Mouse (Mus musculus): Measurements from ENCODE around the gene Pacsin1. TPM values are rescaled to one million over a fixed set of nuclear protein-coding genes. Genes with fewer than 3 reads are reported as not detected.

The Pacsin1 gene
- polyA plus RNA-seq, 1 experiment from 2014 or later: 3.5 TPM

DNA sequence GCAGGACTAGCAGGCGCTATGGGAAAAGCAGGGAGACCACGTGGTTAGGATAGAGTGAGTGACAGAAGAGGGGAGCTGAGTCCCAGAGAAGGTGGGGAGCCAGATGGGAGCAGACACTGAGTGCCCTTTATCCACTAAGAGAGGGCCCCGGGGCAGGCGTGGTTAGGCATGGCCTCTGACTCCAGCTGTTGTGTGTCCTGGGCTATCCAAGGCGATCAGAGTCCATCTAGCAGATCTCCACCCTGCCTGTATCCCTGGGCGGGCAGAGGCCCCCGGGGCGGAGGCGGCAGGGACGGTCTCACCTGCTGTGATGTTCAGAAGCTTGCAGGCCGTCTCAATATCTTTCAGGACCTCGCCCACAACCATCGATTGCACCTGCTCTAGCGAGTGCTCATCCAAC, 64.4 kb downstream of the Pacsin1 start:
- H3K4me1 ChIP-seq (replicated peaks; ENCODE audit: control insufficient read depth, insufficient read depth, low read length): no peaks in the 10 kb centered on the region
- no peak overlapping the region for H3K4me2 ChIP-seq (replicated peaks; ENCODE audit: low read depth, low read length)
- no peak overlapping the region for H3K9ac ChIP-seq (ENCODE audit: low read depth, low read length)
- no peaks in the 10 kb centered on the region for H3K36me3 ChIP-seq (ENCODE audit: control insufficient read depth, insufficient read depth, low read length)
- no peak for DNase-seq (ENCODE audit: low spot score)
- WGBS: 68% methylated on average over 14 of the region's 14 CpGs
- H3K27me3 ChIP-seq (ENCODE audit: control insufficient read depth, insufficient read depth, low read length): peaks cover 3% of the 10 kb centered on the region; the same call in 1 of the 2 replicates
- H3K27ac ChIP-seq (ENCODE audit: low read depth, low read length): no peak overlapping the region
- no peak for ATAC-seq (ENCODE audit: low FRiP score)
- H3K9me3 ChIP-seq (ENCODE audit: control insufficient read depth, low read length): no peaks in the 10 kb centered on the region
- H3K4me3 ChIP-seq (ENCODE audit: low read depth, low read length): no peak overlapping the region

DNA sequence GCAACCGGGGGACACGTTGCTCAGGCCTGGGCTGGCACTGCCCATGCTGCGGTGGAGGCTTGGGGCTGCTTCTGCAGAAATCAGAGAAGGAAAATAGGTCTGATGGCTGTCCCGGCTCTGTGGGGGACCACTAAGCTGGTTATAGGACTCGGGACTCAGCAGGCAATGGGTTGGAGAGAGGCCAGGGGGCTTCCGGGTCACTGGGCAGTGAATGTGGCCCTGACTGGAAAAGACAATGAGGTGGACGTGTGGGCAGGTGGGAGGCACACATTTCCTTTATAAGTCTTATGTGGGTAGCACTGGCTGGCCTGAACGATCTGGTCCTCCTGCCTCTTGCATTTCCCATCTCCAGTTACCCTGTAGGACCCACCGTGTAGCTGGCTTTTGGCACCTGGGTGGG, 65.0 kb downstream of the Pacsin1 start:
- 49% methylated on average over 9 of the region's 9 CpGs for WGBS
- Histone ChIP-seq H3K4me2 (replicated peaks; ENCODE audit: low read depth, low read length) (no peak overlapping the region), H3K27ac (ENCODE audit: low read depth, low read length) (no peak overlapping the region), H3K9ac (ENCODE audit: low read depth, low read length) (no peak overlapping the region), H3K27me3 (ENCODE audit: control insufficient read depth, insufficient read depth, low read length) (peaks cover 3% of the 10 kb centered on the region; the same call in 1 of the 2 replicates), H3K4me1 (replicated peaks; ENCODE audit: control insufficient read depth, insufficient read depth, low read length) (peaks cover 4% of the 10 kb centered on the region; the same call in 1 of the 2 replicates), H3K4me3 (ENCODE audit: low read depth, low read length) (no peak overlapping the region), H3K36me3 (ENCODE audit: control insufficient read depth, insufficient read depth, low read length) (no peaks in the 10 kb centered on the region), H3K9me3 (ENCODE audit: control insufficient read depth, low read length) (no peaks in the 10 kb centered on the region)
- no peak for ATAC-seq (ENCODE audit: low FRiP score)
- no peak for DNase-seq (ENCODE audit: low spot score)

DNA sequence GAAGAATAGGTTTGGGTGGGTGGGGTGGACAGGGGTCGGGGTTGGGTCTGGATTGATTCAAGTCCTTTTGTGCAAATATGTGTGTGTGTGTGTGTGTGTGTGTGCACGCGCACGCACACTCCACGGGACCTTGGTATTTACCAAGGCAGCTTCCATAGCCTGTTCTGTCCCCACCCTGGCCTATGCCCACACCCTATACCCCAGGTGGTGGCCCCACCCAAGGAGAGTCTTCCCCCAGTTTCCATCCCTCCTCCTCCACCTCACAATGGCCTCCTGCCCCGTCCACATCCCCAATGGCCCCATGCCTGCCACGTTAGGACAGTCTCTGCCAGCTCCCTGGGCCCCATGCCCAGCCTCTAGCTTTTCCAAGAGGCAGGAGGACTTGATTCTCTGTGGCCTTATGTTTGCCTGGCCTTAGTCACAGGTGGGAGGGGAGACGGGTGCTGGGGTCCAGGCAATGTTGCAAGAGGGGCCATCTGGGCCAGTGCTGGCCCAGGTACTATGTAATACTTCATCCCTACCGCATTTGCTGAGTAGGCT, 65.9 kb downstream of the Pacsin1 start:
- no peaks in the 10 kb centered on the region for H3K36me3 ChIP-seq (ENCODE audit: control insufficient read depth, insufficient read depth, low read length)
- DNase-seq (ENCODE audit: low spot score): no peak
- H3K27ac ChIP-seq (ENCODE audit: low read depth, low read length): no peak overlapping the region
- no peak overlapping the region for H3K4me2 ChIP-seq (replicated peaks; ENCODE audit: low read depth, low read length)
- no peak for ATAC-seq (ENCODE audit: low FRiP score)
- H3K9ac ChIP-seq (ENCODE audit: low read depth, low read length): no peak overlapping the region
- H3K4me3 ChIP-seq (ENCODE audit: low read depth, low read length): no peak overlapping the region
- H3K4me1 ChIP-seq (replicated peaks; ENCODE audit: control insufficient read depth, insufficient read depth, low read length): peaks cover 6% of the 10 kb centered on the region; the same call in 1 of the 2 replicates
- H3K27me3 ChIP-seq (ENCODE audit: control insufficient read depth, insufficient read depth, low read length): peaks cover 3% of the 10 kb centered on the region; the same call in 1 of the 2 replicates
- H3K9me3 ChIP-seq (ENCODE audit: control insufficient read depth, low read length): no peaks in the 10 kb centered on the region
- 74% methylated on average over 9 of the region's 9 CpGs for WGBS

DNA sequence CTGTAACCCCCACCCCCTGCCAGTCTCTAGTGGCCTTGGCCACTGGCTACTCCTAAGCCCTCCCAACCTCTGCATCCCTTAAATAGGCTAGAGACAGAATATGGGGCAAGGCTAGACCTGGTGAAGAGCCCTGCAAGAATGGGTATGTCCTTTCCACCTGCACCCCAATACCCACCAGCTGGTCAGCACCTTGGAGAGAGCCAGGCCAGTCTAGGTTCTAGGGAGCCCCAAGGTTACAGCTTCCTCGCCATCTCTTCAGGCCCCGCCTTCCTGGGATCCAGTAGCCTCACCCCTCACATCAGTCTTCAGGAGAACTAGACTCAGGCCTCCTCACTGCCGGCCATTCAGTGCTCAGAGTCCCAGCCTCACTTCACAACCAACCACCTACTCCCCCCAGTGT, 69.0 kb downstream of the Pacsin1 start:
- H3K4me2 ChIP-seq (replicated peaks; ENCODE audit: low read depth, low read length): no peak overlapping the region
- no peaks in the 10 kb centered on the region for H3K36me3 ChIP-seq (ENCODE audit: control insufficient read depth, insufficient read depth, low read length)
- H3K4me1 ChIP-seq (replicated peaks; ENCODE audit: control insufficient read depth, insufficient read depth, low read length): peaks cover 6% of the 10 kb centered on the region; the same call in 1 of the 2 replicates
- no peaks in the 10 kb centered on the region for H3K27me3 ChIP-seq (ENCODE audit: control insufficient read depth, insufficient read depth, low read length)
- H3K27ac ChIP-seq (ENCODE audit: low read depth, low read length): no peak overlapping the region
- no peaks in the 10 kb centered on the region for H3K9me3 ChIP-seq (ENCODE audit: control insufficient read depth, low read length)
- 26% methylated on average over 3 of the region's 3 CpGs for WGBS
- ATAC-seq (ENCODE audit: low FRiP score): no peak
- no peak overlapping the region for H3K4me3 ChIP-seq (ENCODE audit: low read depth, low read length)
- no peak overlapping the region for H3K9ac ChIP-seq (ENCODE audit: low read depth, low read length)
- no peak for DNase-seq (ENCODE audit: low spot score)

DNA sequence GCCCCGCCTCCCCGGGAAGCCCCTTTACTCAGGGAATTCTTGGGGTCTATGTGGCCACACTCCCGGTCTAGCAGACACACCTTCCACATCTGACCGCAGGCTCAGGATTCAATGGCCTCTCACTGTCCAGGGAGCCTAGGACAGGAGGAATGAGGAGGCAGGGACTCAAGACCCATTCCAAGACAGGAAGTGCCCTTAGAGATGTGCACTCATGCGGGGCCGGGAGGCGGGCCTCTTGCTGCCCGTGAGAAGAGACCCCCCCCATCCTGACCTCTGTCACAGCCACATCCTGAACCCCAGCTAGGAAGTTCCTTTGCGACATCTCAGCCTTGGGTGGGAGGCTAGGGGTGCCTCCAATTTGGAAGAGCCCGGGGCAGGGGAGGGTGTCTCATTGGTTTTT, 69.7 kb downstream of the Pacsin1 start:
- no peak overlapping the region; the same call in 1 of the 2 replicates for H3K4me3 ChIP-seq (ENCODE audit: low read depth, low read length)
- DNase-seq (ENCODE audit: low spot score) (peak; percentile 24), ATAC-seq (ENCODE audit: low FRiP score) (no peak)
- H3K27ac ChIP-seq (ENCODE audit: low read depth, low read length): no peak overlapping the region
- no peaks in the 10 kb centered on the region for H3K9me3 ChIP-seq (ENCODE audit: control insufficient read depth, low read length)
- no peaks in the 10 kb centered on the region for H3K36me3 ChIP-seq (ENCODE audit: control insufficient read depth, insufficient read depth, low read length)
- H3K4me2 ChIP-seq (replicated peaks; ENCODE audit: low read depth, low read length): no peak overlapping the region
- no peaks in the 10 kb centered on the region for H3K27me3 ChIP-seq (ENCODE audit: control insufficient read depth, insufficient read depth, low read length)
- WGBS: 33% methylated on average over 10 of the region's 10 CpGs
- peaks cover 6% of the 10 kb centered on the region; the same call in 1 of the 2 replicates for H3K4me1 ChIP-seq (replicated peaks; ENCODE audit: control insufficient read depth, insufficient read depth, low read length)
- peak overlapping the region; percentile 15; the same call in 1 of the 2 replicates for H3K9ac ChIP-seq (ENCODE audit: low read depth, low read length)

DNA sequence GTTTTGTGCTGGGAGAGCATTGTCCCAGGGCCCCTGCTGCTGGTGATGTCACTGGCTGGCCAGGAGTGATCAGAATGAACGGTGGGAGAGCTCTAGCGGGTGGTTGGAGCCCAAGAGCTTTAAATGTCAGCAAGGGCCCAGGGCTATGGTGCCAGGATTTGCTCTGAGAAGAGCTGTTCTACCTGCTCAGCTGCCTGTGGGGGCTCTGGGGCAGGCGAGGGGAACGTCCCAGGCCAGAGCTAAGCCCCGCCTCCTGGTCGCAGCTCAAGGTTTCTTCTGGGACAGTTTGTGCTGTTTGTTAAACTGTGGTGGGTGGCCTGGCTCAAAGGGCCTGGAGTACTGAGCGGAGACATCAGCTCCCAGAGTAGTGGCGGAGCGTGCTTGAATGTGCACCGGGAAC, 70.1 kb downstream of the Pacsin1 start:
- Histone ChIP-seq H3K4me3 (ENCODE audit: low read depth, low read length) (no peak overlapping the region; the same call in 1 of the 2 replicates), H3K27ac (ENCODE audit: low read depth, low read length) (no peak overlapping the region), H3K36me3 (ENCODE audit: control insufficient read depth, insufficient read depth, low read length) (no peaks in the 10 kb centered on the region), H3K4me2 (replicated peaks; ENCODE audit: low read depth, low read length) (no peak overlapping the region), H3K9ac (ENCODE audit: low read depth, low read length) (peak overlapping the region; percentile 15; the same call in 1 of the 2 replicates), H3K4me1 (replicated peaks; ENCODE audit: control insufficient read depth, insufficient read depth, low read length) (peaks cover 6% of the 10 kb centered on the region; the same call in 1 of the 2 replicates), H3K27me3 (ENCODE audit: control insufficient read depth, insufficient read depth, low read length) (no peaks in the 10 kb centered on the region), H3K9me3 (ENCODE audit: control insufficient read depth, low read length) (no peaks in the 10 kb centered on the region)
- WGBS: 13% methylated on average over 10 of the region's 10 CpGs
- DNase-seq (ENCODE audit: low spot score) (peak; percentile 31), ATAC-seq (ENCODE audit: low FRiP score) (peak; percentile 47; the same call in 1 of the 2 replicates)

DNA sequence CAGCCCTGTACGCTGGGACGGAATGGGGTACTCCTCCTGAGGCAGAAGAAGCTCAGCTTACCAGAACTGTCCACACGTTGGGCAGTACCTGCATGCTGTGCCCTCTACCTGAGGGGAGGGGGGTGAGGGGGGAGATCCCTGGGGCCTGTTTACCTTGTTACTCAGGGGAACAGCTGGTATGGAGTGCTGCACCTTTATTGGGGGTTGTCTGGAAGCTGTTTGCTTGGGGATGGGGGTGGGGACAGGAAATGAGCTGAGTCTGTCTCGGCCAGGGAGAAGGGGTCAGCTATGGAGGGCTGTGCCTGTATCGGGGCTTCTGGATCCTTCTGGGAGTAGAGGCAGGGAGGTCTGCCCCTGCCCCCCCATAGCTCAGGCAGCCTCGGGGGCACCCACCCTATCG, 71.2 kb downstream of the Pacsin1 start:
- H3K27me3 ChIP-seq (ENCODE audit: control insufficient read depth, insufficient read depth, low read length): no peaks in the 10 kb centered on the region
- H3K9me3 ChIP-seq (ENCODE audit: control insufficient read depth, low read length): no peaks in the 10 kb centered on the region
- H3K27ac ChIP-seq (ENCODE audit: low read depth, low read length): no peak overlapping the region
- H3K4me2 ChIP-seq (replicated peaks; ENCODE audit: low read depth, low read length): no peak overlapping the region
- no peak overlapping the region for H3K9ac ChIP-seq (ENCODE audit: low read depth, low read length)
- H3K4me3 ChIP-seq (ENCODE audit: low read depth, low read length): no peak overlapping the region
- DNase-seq (ENCODE audit: low spot score): no peak
- H3K4me1 ChIP-seq (replicated peaks; ENCODE audit: control insufficient read depth, insufficient read depth, low read length): peaks cover 6% of the 10 kb centered on the region; the same call in 1 of the 2 replicates
- 62% methylated on average over 7 of the region's 7 CpGs for WGBS
- no peaks in the 10 kb centered on the region for H3K36me3 ChIP-seq (ENCODE audit: control insufficient read depth, insufficient read depth, low read length)
- ATAC-seq (ENCODE audit: low FRiP score): no peak

DNA sequence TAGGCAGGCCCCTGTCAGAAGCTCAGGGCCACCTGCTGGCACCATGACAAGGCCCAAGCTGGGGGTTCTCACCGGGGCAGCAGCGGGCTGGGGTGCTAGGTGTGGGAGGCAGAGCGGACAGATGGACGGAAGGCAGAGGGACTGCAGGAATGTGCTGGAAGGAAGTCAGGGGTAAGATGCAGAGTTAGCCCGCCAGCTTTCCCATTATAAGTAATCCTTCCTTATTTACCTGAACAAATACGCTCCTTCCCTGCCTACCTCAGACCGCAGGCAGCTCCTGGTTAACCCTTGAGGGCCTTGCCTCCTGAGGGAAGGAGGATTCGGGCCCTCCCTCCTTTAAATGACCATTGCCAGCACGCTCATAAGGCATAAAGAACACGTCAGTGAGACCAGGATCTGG, 73.5 kb downstream of the Pacsin1 start, which contains the start of gene Spdef:
Gene Spdef, minus strand, starts transcription at position 186 of the 400 bp plus-strand sequence.
- WGBS: 72% methylated on average over 10 of the region's 10 CpGs
- H3K9me3 ChIP-seq (ENCODE audit: control insufficient read depth, low read length): no peaks in the 10 kb centered on the region
- H3K27me3 ChIP-seq (ENCODE audit: control insufficient read depth, insufficient read depth, low read length): no peaks in the 10 kb centered on the region
- DNase-seq (ENCODE audit: low spot score) (no peak), ATAC-seq (ENCODE audit: low FRiP score) (no peak)
- H3K9ac ChIP-seq (ENCODE audit: low read depth, low read length): no peak within 1 kb of the TSS
- H3K27ac ChIP-seq (ENCODE audit: low read depth, low read length): no peak within 1 kb of the TSS
- no peaks in the 10 kb centered on the region for H3K36me3 ChIP-seq (ENCODE audit: control insufficient read depth, insufficient read depth, low read length)
- H3K4me2 ChIP-seq (replicated peaks; ENCODE audit: low read depth, low read length): no peak within 1 kb of the TSS
- no peak within 1 kb of the TSS for H3K4me3 ChIP-seq (ENCODE audit: low read depth, low read length)
- H3K4me1 ChIP-seq (replicated peaks; ENCODE audit: control insufficient read depth, insufficient read depth, low read length): peaks cover 6% of the 10 kb centered on the region; the same call in 1 of the 2 replicates

DNA sequence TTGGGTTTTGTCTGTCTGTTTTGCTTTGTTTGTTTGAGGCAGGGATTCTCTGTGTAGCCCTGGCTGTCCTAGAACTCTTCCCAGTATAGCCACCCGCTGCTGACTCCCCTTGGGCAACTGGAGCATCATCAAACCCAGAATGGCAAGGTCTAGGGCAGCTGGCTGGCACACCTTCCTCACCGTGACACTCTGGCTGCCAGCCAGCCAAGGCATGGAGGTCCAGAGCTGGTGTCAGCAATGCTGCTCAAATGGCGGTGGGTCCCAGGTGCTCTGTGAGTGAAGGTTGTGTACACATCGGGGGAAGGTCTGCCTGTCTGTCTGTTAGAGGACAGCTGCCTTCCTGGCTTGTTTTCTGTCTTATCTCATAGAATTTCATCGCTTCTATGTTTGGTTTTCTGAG, 76.8 kb downstream of the Pacsin1 start:
- Histone ChIP-seq H3K4me2 (replicated peaks; ENCODE audit: low read depth, low read length) (no peak overlapping the region), H3K27ac (ENCODE audit: low read depth, low read length) (no peak overlapping the region), H3K4me3 (ENCODE audit: low read depth, low read length) (no peak overlapping the region), H3K4me1 (replicated peaks; ENCODE audit: control insufficient read depth, insufficient read depth, low read length) (0 out of 2 replicates have a peak, but pooled peaks cover 2% of the 10 kb centered on the region), H3K9ac (ENCODE audit: low read depth, low read length) (no peak overlapping the region), H3K36me3 (ENCODE audit: control insufficient read depth, insufficient read depth, low read length) (no peaks in the 10 kb centered on the region), H3K27me3 (ENCODE audit: control insufficient read depth, insufficient read depth, low read length) (no peaks in the 10 kb centered on the region), H3K9me3 (ENCODE audit: control insufficient read depth, low read length) (no peaks in the 10 kb centered on the region)
- 84% methylated on average over 5 of the region's 5 CpGs for WGBS
- DNase-seq (ENCODE audit: low spot score) (no peak), ATAC-seq (ENCODE audit: low FRiP score) (no peak)

Data from hindbrain, embryonic 11.5 days (tissue).